Mouse (Mus musculus): Measurements from ENCODE around the gene Nckipsd. TPM values are rescaled to one million over a fixed set of nuclear protein-coding genes. Genes with fewer than 3 reads are reported as not detected.
A peak's percentile ranks its signal among the peaks of the same experiment; 100 is the strongest.

The Nckipsd gene
- total and polyA plus RNA-seq, 2 experiments: 2.2 to 7.7 TPM

DNA sequence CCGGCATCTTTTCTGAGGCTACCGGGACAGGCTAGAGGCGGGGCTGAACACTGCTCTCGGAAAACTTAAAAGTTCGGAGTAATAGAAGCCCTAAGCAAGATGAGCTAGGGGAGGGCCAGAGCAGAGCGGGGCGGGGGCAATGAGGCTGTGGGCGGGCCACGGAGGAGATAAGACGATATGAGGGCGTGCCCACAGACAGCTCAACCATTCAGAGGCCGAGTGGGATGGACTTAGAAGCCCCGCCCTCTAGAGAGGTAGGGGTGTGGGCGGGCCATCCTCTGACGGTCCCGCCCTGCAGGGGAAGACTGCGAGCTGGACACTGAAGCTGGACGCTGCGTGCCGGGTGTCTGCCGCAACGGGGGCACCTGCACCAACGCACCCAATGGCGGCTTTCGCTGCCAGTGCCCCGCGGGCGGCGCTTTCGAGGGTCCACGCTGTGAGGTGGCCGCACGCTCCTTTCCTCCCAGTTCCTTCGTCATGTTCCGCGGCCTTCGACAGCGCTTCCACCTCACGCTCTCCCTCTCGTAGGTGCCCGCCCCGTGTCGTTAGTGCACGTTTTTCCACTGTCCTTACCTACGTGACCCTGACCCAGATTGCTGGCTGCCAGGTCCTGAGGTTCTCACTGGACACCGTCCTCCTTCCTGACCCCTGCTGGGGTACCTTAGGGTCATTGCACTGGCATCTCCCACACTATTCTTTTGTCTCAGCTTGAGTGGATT is 24.4 kb downstream of the Nckipsd start:
- peak; percentile 89 for DNase-seq (ENCODE audit: extremely low read depth, low read depth, low spot score)
- no peaks in the 10 kb centered on the region for H3K36me3 ChIP-seq (ENCODE audit: control insufficient read depth, insufficient read depth, low read length)
- H3K27ac ChIP-seq (replicated peaks; ENCODE audit: insufficient read depth, low read depth, low read length): no peak overlapping the region
- H3K79me2 ChIP-seq (ENCODE audit: control insufficient read depth, insufficient read depth, low read length): no peaks in the 10 kb centered on the region
- peaks cover 10% of the 10 kb centered on the region; the same call in 1 of the 2 replicates for H3K4me1 ChIP-seq (ENCODE audit: control insufficient read depth, insufficient read depth, low read length)
- H3K27me3 ChIP-seq (ENCODE audit: control insufficient read depth, insufficient read depth, low read length): peaks cover 12% of the 10 kb centered on the region
- no peak for TF ChIP-seq CTCF (IDR thresholded peaks at IDR 0.05; ENCODE audit: low read depth, low read length)
- TF ChIP-seq POLR2A (IDR thresholded peaks at IDR 0.05; ENCODE audit: extremely low read depth, insufficient read depth, low read length): no peak
- 2% methylated on average over 46 of the region's 46 CpGs for WGBS
- H3K4me3 ChIP-seq (ENCODE audit: insufficient read depth, low read depth, low read length): peak overlapping the region; percentile 40; the same call in 1 of the 2 replicates
- H3K9ac ChIP-seq (ENCODE audit: low read depth, low read length): no peak overlapping the region

DNA sequence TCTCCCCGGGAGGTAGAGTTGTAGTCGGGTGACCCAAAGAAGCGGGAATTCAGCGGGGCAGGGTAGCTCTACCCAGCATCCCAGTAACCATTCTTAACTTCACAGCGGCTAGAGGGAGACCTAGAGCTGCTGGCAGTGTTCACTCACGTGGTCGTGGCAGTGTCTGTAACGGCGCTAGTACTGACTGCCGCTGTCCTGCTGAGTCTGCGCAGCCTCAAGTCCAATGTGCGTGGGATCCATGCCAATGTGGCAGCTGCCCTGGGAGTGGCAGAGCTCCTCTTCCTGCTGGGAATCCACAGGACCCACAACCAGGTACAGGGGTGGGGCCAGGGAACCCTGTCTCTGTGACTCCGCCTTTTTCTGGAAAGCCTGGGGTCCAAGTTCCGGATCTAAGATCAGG is 34.8 kb downstream of the Nckipsd start:
- no peaks in the 10 kb centered on the region for H3K36me3 ChIP-seq (ENCODE audit: control insufficient read depth, insufficient read depth, low read length)
- no peak overlapping the region for H3K27ac ChIP-seq (replicated peaks; ENCODE audit: insufficient read depth, low read depth, low read length)
- H3K4me1 ChIP-seq (ENCODE audit: control insufficient read depth, insufficient read depth, low read length): no peaks in the 10 kb centered on the region
- H3K27me3 ChIP-seq (ENCODE audit: control insufficient read depth, insufficient read depth, low read length): no peaks in the 10 kb centered on the region
- no peak overlapping the region for H3K9ac ChIP-seq (ENCODE audit: low read depth, low read length)
- TF ChIP-seq CTCF (IDR thresholded peaks at IDR 0.05; ENCODE audit: low read depth, low read length) (peak; percentile 52), POLR2A (IDR thresholded peaks at IDR 0.05; ENCODE audit: extremely low read depth, insufficient read depth, low read length) (no peak)
- H3K79me2 ChIP-seq (ENCODE audit: control insufficient read depth, insufficient read depth, low read length): no peaks in the 10 kb centered on the region
- peak; percentile 59 for DNase-seq (ENCODE audit: extremely low read depth, low read depth, low spot score)
- H3K4me3 ChIP-seq (ENCODE audit: insufficient read depth, low read depth, low read length): no peak overlapping the region
- 13% methylated on average over 14 of the region's 14 CpGs for WGBS

DNA sequence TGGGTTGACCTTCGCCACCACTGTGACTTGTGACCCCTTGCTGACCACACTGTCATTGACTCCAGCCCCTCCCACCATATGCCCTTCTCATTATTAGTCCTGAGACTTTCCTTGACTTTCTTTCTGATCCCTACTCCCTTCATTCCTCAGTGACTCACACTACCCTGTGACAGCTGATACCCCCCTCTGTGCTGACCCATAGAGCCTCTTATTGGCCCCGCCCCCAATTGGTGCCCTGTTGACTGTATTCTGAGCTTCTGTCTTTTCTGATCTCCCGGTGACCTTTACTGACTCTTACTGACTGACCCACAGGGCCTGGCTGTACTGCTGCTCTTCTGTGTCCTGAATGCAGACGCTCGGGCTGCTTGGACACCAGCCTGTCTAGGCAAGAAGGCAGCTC is 37.2 kb downstream of the Nckipsd start:
- DNase-seq (ENCODE audit: extremely low read depth, low read depth, low spot score): no peak
- Histone ChIP-seq H3K79me2 (ENCODE audit: control insufficient read depth, insufficient read depth, low read length) (no peaks in the 10 kb centered on the region), H3K27me3 (ENCODE audit: control insufficient read depth, insufficient read depth, low read length) (no peaks in the 10 kb centered on the region), H3K4me1 (ENCODE audit: control insufficient read depth, insufficient read depth, low read length) (no peaks in the 10 kb centered on the region), H3K4me3 (ENCODE audit: insufficient read depth, low read depth, low read length) (no peak overlapping the region), H3K36me3 (ENCODE audit: control insufficient read depth, insufficient read depth, low read length) (no peaks in the 10 kb centered on the region), H3K27ac (replicated peaks; ENCODE audit: insufficient read depth, low read depth, low read length) (no peak overlapping the region), H3K9ac (ENCODE audit: low read depth, low read length) (no peak overlapping the region)
- no peak for TF ChIP-seq POLR2A (IDR thresholded peaks at IDR 0.05; ENCODE audit: extremely low read depth, insufficient read depth, low read length)
- TF ChIP-seq CTCF (IDR thresholded peaks at IDR 0.05; ENCODE audit: low read depth, low read length): no peak
- WGBS: 80% methylated on average over 5 of the region's 5 CpGs

GRCm38 (mm10) chr9:108847374-108847773 is 39.2 kb downstream of the Nckipsd start:
- H3K79me2 ChIP-seq (ENCODE audit: control insufficient read depth, insufficient read depth, low read length): no peaks in the 10 kb centered on the region
- TF ChIP-seq CTCF (IDR thresholded peaks at IDR 0.05; ENCODE audit: low read depth, low read length): no peak
- TF ChIP-seq POLR2A (IDR thresholded peaks at IDR 0.05; ENCODE audit: extremely low read depth, insufficient read depth, low read length): no peak
- no peaks in the 10 kb centered on the region for H3K4me1 ChIP-seq (ENCODE audit: control insufficient read depth, insufficient read depth, low read length)
- H3K27me3 ChIP-seq (ENCODE audit: control insufficient read depth, insufficient read depth, low read length): no peaks in the 10 kb centered on the region
- no peaks in the 10 kb centered on the region for H3K36me3 ChIP-seq (ENCODE audit: control insufficient read depth, insufficient read depth, low read length)
- H3K27ac ChIP-seq (replicated peaks; ENCODE audit: insufficient read depth, low read depth, low read length): no peak overlapping the region
- peak; percentile 63 for DNase-seq (ENCODE audit: extremely low read depth, low read depth, low spot score)
- WGBS: 23% methylated on average over 4 of the region's 4 CpGs
- H3K9ac ChIP-seq (ENCODE audit: low read depth, low read length): no peak overlapping the region
- H3K4me3 ChIP-seq (ENCODE audit: insufficient read depth, low read depth, low read length): no peak overlapping the region

- WGBS: 67% methylated on average over 17 of the region's 17 CpGs
- Histone ChIP-seq H3K4me3 (ENCODE audit: insufficient read depth, low read depth, low read length) (no peak overlapping the region), H3K27ac (replicated peaks; ENCODE audit: insufficient read depth, low read depth, low read length) (no peak overlapping the region), H3K36me3 (ENCODE audit: control insufficient read depth, insufficient read depth, low read length) (no peaks in the 10 kb centered on the region), H3K9ac (ENCODE audit: low read depth, low read length) (no peak overlapping the region), H3K27me3 (ENCODE audit: control insufficient read depth, insufficient read depth, low read length) (no peaks in the 10 kb centered on the region), H3K79me2 (ENCODE audit: control insufficient read depth, insufficient read depth, low read length) (no peaks in the 10 kb centered on the region), H3K4me1 (ENCODE audit: control insufficient read depth, insufficient read depth, low read length) (peaks cover under 1% of the 10 kb centered on the region; the same call in 1 of the 2 replicates)
- no peak for TF ChIP-seq CTCF (IDR thresholded peaks at IDR 0.05; ENCODE audit: low read depth, low read length)
- no peak for TF ChIP-seq POLR2A (IDR thresholded peaks at IDR 0.05; ENCODE audit: extremely low read depth, insufficient read depth, low read length)
- DNase-seq (ENCODE audit: extremely low read depth, low read depth, low spot score): no peak
These were observed 40.3 kb downstream of the Nckipsd start for GRCm38 (mm10) chr9:108848419-108848818.

GRCm38 (mm10) chr9:108852976-108853375 is 44.8 kb downstream of the Nckipsd start, which contains the start of gene Slc26a6:
TSS of gene Slc26a6 (plus strand) at chr9:108853283.
- no peak for TF ChIP-seq CTCF (IDR thresholded peaks at IDR 0.05; ENCODE audit: low read depth, low read length)
- TF ChIP-seq POLR2A (IDR thresholded peaks at IDR 0.05; ENCODE audit: extremely low read depth, insufficient read depth, low read length): no peak

More at GRCm38 (mm10) chr9:108852976-108853375, 44.8 kb downstream of the Nckipsd start, which contains the start of gene Slc26a6:
- H3K27me3 ChIP-seq (ENCODE audit: control insufficient read depth, insufficient read depth, low read length): no peaks in the 10 kb centered on the region
- no peaks in the 10 kb centered on the region for H3K79me2 ChIP-seq (ENCODE audit: control insufficient read depth, insufficient read depth, low read length)
- peak; percentile 46 for DNase-seq (ENCODE audit: extremely low read depth, low read depth, low spot score)
- no peaks in the 10 kb centered on the region for H3K36me3 ChIP-seq (ENCODE audit: control insufficient read depth, insufficient read depth, low read length)
- peak within 1 kb of the TSS; percentile 64 for H3K27ac ChIP-seq (replicated peaks; ENCODE audit: insufficient read depth, low read depth, low read length)
- H3K9ac ChIP-seq (ENCODE audit: low read depth, low read length): peak within 1 kb of the TSS; percentile 70
- H3K4me3 ChIP-seq (ENCODE audit: insufficient read depth, low read depth, low read length): peak within 1 kb of the TSS; percentile 75
- 86% methylated on average over 3 of the region's 3 CpGs for WGBS
- peaks cover 8% of the 10 kb centered on the region for H3K4me1 ChIP-seq (ENCODE audit: control insufficient read depth, insufficient read depth, low read length)

Data from liver, adult 2 months (tissue).